Mouse (Mus musculus) heart, postnatal 14 days (tissue): ENCODE measurements around the gene Zfp691. TPM values are rescaled to one million over a fixed set of nuclear protein-coding genes. Genes with fewer than 3 reads are reported as not detected.

Source experiments
- DNase-seq, 2 experiments: peaks; one replicate each; pipeline ENCODE4 v3.0.0; 2021 to 2022
- intact Hi-C: fragments of 180-260 bp; cut with DNase I; formaldehyde crosslinking; loops from one replicate; pipeline ENCODE4 v1.15.1; 2025
- long read RNA-seq, 2 experiments: library from polyadenylated mRNA; stranded (forward); transcript quantifications; one replicate each; pipeline ENCODE4 v2.0.0; 2021
- total RNA-seq, 2 experiments: library from RNA; stranded (reverse); gene quantifications; 2 replicates each; pipeline ENCODE4 v1.2.3; 2021

The Zfp691 gene
- 10 to 100 TPM; 18.7 to 20.2 TPM for total RNA-seq
- long read RNA-seq, experiment 1, transcript Zfp691-202 (2 exons, 1,588 nt), result major isoform, 11 of 16 reads
- long read RNA-seq, experiment 1, partial matches to known transcripts, result 0 of 16 reads
- long read RNA-seq, experiment 1, other reads (novel, unspliced or antisense), result 1 of 16 reads
- long read RNA-seq, experiment 2, transcript Zfp691-202 (2 exons, 1,588 nt), result major isoform, 6 of 16 reads
- long read RNA-seq, experiment 2, transcript Zfp691-204 (2 exons, 1,721 nt), result minor isoform, 5 of 16 reads
- long read RNA-seq, experiment 2, partial matches to known transcripts, result 0 of 16 reads
- long read RNA-seq, experiment 2, other reads (novel, unspliced or antisense), result 5 of 16 reads

DNA sequence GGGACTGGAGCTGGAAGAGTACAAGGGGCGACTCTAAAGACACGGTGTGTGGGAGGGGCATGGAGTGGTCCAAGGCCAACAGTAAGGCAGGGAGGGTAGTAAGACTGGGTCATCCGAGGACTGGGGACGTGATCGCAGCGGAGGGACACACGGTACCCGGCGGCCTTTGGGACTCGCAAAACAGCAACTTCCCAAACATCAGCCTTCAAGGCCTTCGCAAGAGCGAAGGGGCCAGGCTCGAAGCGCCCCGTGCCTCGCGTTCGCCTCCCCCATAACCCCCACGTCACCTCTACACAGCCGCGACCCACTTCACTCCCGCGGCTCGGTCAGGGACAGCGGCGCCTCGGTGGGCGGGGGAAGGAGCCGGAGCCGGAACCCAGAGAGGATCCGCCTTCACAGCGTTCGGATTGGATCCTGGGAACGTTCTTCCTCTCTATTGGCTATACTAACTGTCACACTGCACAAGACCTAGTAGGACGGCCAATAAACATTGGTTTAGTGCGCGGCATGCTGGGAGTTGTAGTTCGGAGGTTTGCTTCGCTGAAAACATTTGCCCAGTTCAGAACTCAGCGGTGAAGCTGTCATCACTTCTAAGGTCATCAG lies at the start of gene Zfp691:
Zfp691 (minus strand) TSS at position 345 of the 603 bp plus-strand sequence.
- peak; percentile 92 to 94 for DNase-seq
- intact Hi-C loops, result loop anchor here (10.0 kb wide), 1 partner anchor 549 kb away; the partner anchor contains the start of genes Cfap57 and Ebna1bp2

- intact Hi-C loops, result no loop called here
- peak in 1 of 2 experiments; percentile 26 for DNase-seq
Observed at GRCm38 (mm10) chr4:119223696-119224095, 49.7 kb upstream of the Zfp691 start.

DNA sequence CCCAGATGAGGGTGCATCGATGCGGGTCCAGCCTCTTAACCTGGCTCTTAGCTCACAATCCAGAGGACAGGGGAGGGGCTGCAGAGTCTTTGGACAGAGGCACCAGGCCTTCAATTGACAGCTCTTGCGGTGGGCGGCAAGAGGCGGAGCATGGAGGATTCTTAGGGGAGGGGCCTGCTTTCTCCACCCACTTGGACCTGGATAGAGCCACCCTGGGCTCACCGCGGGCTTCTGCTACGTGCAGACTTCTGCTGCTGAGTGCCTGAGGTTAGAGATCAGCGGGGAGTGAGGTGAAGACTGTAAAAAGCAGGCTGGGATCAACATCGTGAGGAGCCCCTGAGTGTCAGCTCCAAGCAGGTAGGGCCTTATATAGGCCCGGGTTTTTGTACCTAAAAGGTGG lies 44.2 kb upstream of the Zfp691 start, which contains the start of gene Tmem269:
Tmem269 (minus strand) TSS at position 49 of the 400 bp plus-strand sequence.
- intact Hi-C loops, result no loop called here
- DNase-seq, result no peak

GRCm38 (mm10) chr4:119216667-119217066 lies 42.7 kb upstream of the Zfp691 start:
- intact Hi-C loops, result no loop called here
- no peak for DNase-seq

- intact Hi-C loops, result loop anchor here (1.0 to 5.0 kb wide), 2 partner anchors 37 to 199 kb away; no protein-coding TSS in a partner anchor
Observed at GRCm38 (mm10) chr4:119204672-119205071, 30.7 kb upstream of the Zfp691 start.

DNA sequence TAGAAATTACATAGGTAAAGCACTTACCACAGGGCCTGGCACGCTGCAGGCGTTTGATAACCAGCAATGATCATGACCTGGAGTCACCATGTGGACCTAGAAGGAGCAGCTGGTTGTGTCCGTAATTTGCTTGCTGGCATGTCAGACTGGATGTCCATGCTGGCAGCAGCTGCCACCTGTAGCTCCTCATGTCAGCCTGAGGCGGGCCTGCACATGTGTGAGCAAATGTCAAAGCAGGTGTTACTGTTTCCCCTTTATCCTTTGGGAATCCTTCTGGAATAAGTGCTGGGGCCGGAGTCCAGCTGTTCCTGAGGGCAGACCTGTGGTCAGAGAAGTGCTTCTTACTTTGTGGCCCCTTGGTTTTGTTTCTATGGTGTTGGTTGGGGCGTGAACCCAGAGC lies 24.1 kb upstream of the Zfp691 start:
- DNase-seq, result no peak
- intact Hi-C loops, result no loop called here

More at GRCm38 (mm10) chr4:119204672-119205071, 30.7 kb upstream of the Zfp691 start:
- peak; percentile 61 to 66 for DNase-seq

DNA sequence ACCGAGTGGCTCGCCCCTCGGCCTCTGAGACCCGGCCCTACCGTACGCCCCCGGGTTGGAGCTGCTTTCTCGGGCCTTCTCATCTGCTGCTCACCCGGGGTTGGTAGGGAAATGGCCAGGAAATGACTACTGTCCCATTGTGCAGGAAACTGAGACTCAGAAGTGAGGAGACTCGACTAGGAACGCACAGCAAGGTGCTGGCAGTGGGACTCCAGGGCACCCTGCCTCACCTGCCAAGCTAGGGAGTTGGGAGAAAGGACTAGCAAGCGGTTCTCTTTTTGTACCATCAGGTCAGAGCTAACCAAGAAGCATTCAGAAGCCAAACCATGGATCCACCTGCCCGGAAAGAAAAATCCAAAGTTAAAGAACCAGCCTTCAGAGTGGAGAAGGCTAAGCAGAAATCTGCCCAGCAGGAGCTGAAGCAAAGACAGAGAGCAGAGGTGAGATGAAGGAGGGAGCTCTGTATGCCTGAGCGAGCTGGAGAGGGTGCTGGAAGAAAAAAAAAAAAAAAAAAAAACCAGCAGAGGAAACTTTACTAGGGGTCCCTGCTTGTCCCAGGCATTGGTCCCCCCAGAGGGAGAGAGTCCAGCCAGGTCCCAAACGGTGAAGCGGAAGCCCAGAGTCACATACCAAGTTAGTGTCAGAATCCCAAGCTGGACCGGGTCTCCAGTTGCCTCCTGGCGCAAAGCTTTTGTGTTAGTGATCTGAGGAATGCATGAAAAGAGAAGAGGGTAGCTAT lies 21.8 kb upstream of the Zfp691 start:
- no peak for DNase-seq
- intact Hi-C loops, result no loop called here

- DNase-seq, result peak; percentile 92 to 93
- intact Hi-C loops, result no loop called here
Observed at GRCm38 (mm10) chr4:119194909-119195581, 21.1 kb upstream of the Zfp691 start, which contains the start of gene Svbp. Gene Svbp (plus strand): TSS chr4:119195306.

DNA sequence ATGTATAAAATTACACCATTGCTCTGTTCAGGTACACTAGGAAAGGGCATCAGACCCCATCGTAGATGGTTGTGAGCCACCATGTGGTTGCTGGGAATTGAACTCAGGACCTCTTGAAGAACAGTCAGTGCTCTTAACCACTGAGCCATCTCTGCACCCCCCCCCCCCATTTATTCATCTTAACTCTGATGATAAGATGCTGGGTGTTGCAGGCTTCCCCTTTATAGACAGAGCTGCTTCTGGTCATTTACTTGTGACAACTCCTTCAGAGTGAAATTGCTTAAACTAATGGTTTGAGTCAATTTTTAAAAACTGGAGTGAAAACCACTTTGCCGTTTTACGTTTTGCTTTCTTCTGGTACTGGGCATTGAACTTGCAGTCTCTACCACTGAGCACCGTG lies 18.8 kb upstream of the Zfp691 start:
- DNase-seq, result no peak
- intact Hi-C loops, result no loop called here

DNA sequence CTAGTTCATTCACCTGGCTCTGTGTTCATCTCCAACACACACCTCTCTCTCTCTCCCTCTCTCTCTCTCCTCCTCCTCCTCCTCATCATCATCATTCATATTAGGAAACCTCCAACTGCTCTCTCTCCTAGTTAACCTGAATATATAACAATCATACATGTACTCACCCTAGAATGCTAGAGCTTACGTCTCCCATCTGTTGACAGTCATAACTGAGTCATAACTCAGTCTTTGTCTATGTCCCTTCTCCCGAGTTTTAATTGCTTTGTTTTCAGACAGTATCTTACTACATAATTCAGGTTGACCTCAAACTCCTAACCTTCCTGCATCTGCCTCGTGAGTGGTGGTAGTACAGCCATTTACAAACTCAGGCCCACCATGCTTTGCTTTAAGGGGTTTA lies 17.3 kb upstream of the Zfp691 start:
- no peak for DNase-seq
- intact Hi-C loops, result no loop called here

- intact Hi-C loops, result no loop called here
- no peak for DNase-seq
Observed at GRCm38 (mm10) chr4:119190618-119191017, 16.6 kb upstream of the Zfp691 start.

DNA sequence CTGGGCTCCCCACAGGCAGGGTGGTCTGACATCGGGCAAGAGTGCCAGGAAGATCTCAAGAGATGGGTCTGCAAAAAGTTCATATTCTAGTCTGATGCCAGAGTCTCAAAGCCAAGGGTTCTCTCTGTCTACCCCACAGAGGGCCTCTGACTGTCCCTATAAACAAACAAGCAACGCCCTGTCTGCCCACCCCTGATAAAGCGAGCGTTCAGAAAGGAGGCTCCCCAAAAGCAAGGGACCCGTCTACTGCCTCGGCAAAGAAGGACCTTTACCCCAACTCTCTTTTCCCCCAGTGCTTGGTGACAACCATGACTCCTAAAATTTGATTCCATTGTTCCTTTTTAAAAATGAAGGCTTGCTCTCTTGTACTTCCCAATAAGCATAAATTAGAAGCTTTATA lies 15.9 kb upstream of the Zfp691 start, which contains the start of gene Ermap:
Ermap (minus strand) TSS at position 148 of the 400 bp plus-strand sequence.
- DNase-seq, result no peak
- intact Hi-C loops, result no loop called here

DNA sequence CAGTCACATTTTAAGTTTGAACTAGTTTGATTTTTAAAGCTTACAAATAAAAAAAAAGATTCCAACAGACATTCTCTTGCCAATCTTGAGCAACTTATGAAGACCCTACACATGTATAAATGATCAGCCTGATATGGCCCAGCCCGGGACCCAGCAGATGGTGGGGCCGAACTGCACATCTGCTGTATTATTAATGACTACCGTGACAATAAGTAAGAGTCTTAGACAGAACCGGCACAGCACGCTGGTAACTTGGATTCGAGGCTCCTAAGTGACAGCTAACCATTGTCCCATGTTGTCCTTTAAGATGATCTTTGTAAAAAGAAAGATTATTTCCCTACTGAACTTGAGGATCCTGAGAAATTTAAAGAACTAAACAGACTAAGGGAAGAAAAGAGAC lies 15.4 kb upstream of the Zfp691 start:
- DNase-seq, result no peak
- intact Hi-C loops, result no loop called here

DNA sequence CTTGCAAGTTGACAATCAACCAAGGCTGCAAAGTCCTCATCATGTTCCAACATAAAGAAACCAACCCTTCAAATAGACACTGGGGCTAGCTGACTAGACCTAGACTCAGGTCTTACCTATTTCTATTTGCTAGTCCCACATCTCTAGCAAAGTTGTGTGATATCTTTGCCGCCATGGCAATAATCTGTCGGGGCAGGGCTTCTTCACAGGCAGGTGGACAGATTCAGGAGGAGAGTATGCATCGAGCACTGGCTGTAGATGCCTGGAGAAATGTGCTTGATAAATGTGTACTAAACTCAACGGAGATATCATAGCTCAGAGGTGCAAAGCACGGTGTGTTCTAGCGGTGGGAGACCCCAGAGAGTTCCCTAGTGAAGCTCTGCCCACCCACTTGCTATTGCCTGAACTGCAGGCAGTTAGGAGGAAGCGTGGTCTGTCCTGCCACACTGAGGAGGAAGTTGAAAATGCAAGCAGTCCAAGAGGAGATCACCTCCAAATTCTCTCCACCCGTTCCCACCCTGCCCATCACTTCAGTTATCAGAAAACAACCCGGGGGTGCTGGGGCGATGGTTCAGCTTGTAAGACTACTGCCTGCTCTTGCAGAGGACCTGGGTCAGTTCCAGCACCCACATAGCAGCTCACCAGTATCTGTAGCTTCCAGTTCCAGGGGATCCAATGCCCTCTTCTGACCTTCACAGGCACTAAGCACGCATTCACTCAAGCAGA lies 14.2 kb upstream of the Zfp691 start:
- DNase-seq, result no peak
- intact Hi-C loops, result no loop called here

DNA sequence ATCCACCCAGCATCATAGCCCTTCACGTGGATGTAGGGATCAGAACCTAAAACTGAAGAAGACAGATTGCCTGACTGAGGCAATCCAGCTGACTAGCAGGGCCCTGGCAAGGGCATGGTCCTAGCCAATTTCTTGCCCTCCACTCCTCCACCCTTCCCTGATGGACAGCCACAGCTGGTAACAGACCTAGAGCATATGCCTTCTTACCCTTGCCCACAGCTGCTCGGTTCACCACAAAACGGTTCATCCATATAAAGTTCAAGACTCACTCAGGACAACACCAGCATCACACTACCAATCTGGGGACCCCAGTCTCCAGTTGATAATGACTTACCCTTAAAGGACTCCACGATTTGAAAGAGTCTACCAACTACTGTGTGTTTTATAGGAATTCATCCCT lies 11.8 kb upstream of the Zfp691 start:
- DNase-seq, result no peak
- intact Hi-C loops, result no loop called here

DNA sequence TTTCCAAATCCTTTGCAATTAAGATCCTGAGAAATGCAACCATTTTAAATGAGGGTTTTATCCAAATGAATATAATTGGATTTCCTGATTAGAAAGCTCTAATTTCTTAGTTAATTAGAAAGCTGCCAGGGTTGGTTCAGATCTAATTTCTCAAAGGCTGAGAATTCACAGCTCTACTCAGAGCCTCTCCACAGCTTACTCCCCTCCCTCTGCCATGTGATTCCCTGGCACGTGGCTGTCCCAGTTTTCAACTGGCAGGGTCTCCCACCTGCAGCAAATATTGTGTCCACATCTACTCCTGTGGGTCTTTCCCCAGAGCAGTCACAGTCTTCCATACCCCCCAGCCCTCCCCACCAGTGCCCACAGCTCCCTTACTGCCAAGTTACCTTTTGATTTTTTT lies 9.5 kb upstream of the Zfp691 start:
- intact Hi-C loops, result no loop called here
- DNase-seq, result no peak

DNA sequence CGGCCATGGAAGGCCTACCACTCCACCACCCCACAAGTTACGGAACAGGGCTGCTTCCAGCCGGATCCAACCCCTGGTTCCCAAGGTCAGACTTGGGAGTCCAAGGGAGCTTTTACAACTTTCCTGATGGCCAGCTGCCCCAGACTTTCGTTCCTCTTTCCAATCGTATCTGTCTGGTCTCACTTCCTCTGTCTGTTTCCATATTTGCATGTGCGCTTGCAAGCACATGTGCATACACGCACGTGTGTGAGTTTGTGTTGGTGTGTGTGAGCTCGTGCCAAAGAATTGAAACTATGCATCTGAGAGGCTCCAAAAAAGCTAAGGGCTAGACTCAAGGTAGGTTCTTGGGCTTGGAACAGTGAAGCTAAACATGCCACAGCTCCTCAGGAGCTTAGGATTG lies 7.5 kb upstream of the Zfp691 start:
- intact Hi-C loops, result no loop called here
- DNase-seq, result no peak

- DNase-seq, result no peak
- intact Hi-C loops, result no loop called here
Observed at GRCm38 (mm10) chr4:119180133-119180707, 6.2 kb upstream of the Zfp691 start.

GRCm38 (mm10) chr4:119178331-119178730 lies 4.3 kb upstream of the Zfp691 start:
- intact Hi-C loops, result loop anchor here (10.0 kb wide), 1 partner anchor 554 kb away; the partner anchor contains the start of genes Cfap57 and Ebna1bp2

More at GRCm38 (mm10) chr4:119178331-119178730, 4.3 kb upstream of the Zfp691 start:
- peak; percentile 21 to 33 for DNase-seq
